Mouse (Mus musculus): ENCODE measurements around the gene Vegfd. TPM values are rescaled to one million over a fixed set of nuclear protein-coding genes. Genes with fewer than 3 reads are reported as not detected.

Gene Vegfd
- polyA plus RNA-seq, 1 experiment from 2014 or later = 21.7 TPM

- H3K27me3 ChIP-seq (ENCODE audit: insufficient read depth, low read length) = peaks cover 8% of the 10 kb centered on the region
- no peak for ATAC-seq (ENCODE audit: low FRiP score, low TSS enrichment)
- peaks cover 4% of the 10 kb centered on the region; the same call in 1 of the 2 replicates for H3K4me1 ChIP-seq (ENCODE audit: insufficient read depth, low read length)
- no peak overlapping the region for H3K9ac ChIP-seq (replicated peaks; ENCODE audit: low read length)
- H3K36me3 ChIP-seq (ENCODE audit: insufficient read depth, low read length) = peaks cover 6% of the 10 kb centered on the region; the same call in 1 of the 2 replicates
- no peak overlapping the region for H3K4me3 ChIP-seq (ENCODE audit: low read length)
- no peaks in the 10 kb centered on the region for H3K9me3 ChIP-seq (ENCODE audit: low read length)
- H3K4me2 ChIP-seq (replicated peaks; ENCODE audit: low read depth, low read length) = no peak overlapping the region
- H3K27ac ChIP-seq (ENCODE audit: low read length) = no peak overlapping the region
These were observed 44.8 kb downstream of the Vegfd start for GRCm38 (mm10) chrX:164418008-164418407.

GRCm38 (mm10) chrX:164419471-164419939 is 46.3 kb downstream of the Vegfd start, which contains the start of gene Piga:
Gene Piga, plus strand, starts transcription at chrX:164419787.
- 22% methylated on average over 35 of the region's 40 CpGs for WGBS
- Histone ChIP-seq H3K36me3 (ENCODE audit: insufficient read depth, low read length) (peaks cover 8% of the 10 kb centered on the region; the same call in 1 of the 2 replicates), H3K4me1 (ENCODE audit: insufficient read depth, low read length) (peaks cover 4% of the 10 kb centered on the region; the same call in 1 of the 2 replicates), H3K4me3 (ENCODE audit: low read length) (peak within 1 kb of the TSS; percentile 66), H3K9ac (replicated peaks; ENCODE audit: low read length) (peak within 1 kb of the TSS; percentile 78), H3K4me2 (replicated peaks; ENCODE audit: low read depth, low read length) (peak within 1 kb of the TSS; percentile 55), H3K9me3 (ENCODE audit: low read length) (no peaks in the 10 kb centered on the region), H3K27me3 (ENCODE audit: insufficient read depth, low read length) (peaks cover 3% of the 10 kb centered on the region), H3K27ac (ENCODE audit: low read length) (peak within 1 kb of the TSS; percentile 35; the same call in 1 of the 2 replicates)
- peak; percentile 100 for ATAC-seq (ENCODE audit: low FRiP score, low TSS enrichment)

- Histone ChIP-seq H3K4me1 (ENCODE audit: insufficient read depth, low read length) (peaks cover 4% of the 10 kb centered on the region; the same call in 1 of the 2 replicates), H3K9me3 (ENCODE audit: low read length) (no peaks in the 10 kb centered on the region), H3K9ac (replicated peaks; ENCODE audit: low read length) (peak overlapping the region; percentile 78), H3K27ac (ENCODE audit: low read length) (peak overlapping the region; percentile 35; the same call in 1 of the 2 replicates), H3K27me3 (ENCODE audit: insufficient read depth, low read length) (peaks cover 3% of the 10 kb centered on the region), H3K36me3 (ENCODE audit: insufficient read depth, low read length) (peaks cover 8% of the 10 kb centered on the region; the same call in 1 of the 2 replicates), H3K4me3 (ENCODE audit: low read length) (peak overlapping the region; percentile 66), H3K4me2 (replicated peaks; ENCODE audit: low read depth, low read length) (peak overlapping the region; percentile 55)
- peak; percentile 20 for ATAC-seq (ENCODE audit: low FRiP score, low TSS enrichment)
- WGBS = 19% methylated on average over 13 of the region's 13 CpGs
These were observed 46.8 kb downstream of the Vegfd start for GRCm38 (mm10) chrX:164419955-164420354.

- ATAC-seq (ENCODE audit: low FRiP score, low TSS enrichment) = no peak
- 45% methylated on average over 3 of the region's 3 CpGs for WGBS
- peak overlapping the region; percentile 55 for H3K4me2 ChIP-seq (replicated peaks; ENCODE audit: low read depth, low read length)
- no peaks in the 10 kb centered on the region for H3K9me3 ChIP-seq (ENCODE audit: low read length)
- peak overlapping the region; percentile 66 for H3K4me3 ChIP-seq (ENCODE audit: low read length)
- peaks cover 3% of the 10 kb centered on the region for H3K27me3 ChIP-seq (ENCODE audit: insufficient read depth, low read length)
- peak overlapping the region; percentile 78 for H3K9ac ChIP-seq (replicated peaks; ENCODE audit: low read length)
- peaks cover 4% of the 10 kb centered on the region; the same call in 1 of the 2 replicates for H3K4me1 ChIP-seq (ENCODE audit: insufficient read depth, low read length)
- peaks cover 8% of the 10 kb centered on the region; the same call in 1 of the 2 replicates for H3K36me3 ChIP-seq (ENCODE audit: insufficient read depth, low read length)
- H3K27ac ChIP-seq (ENCODE audit: low read length) = no peak overlapping the region
These were observed 47.3 kb downstream of the Vegfd start for GRCm38 (mm10) chrX:164420518-164420917.

- Histone ChIP-seq H3K4me3 (ENCODE audit: low read length) (no peak overlapping the region), H3K36me3 (ENCODE audit: insufficient read depth, low read length) (peaks cover 11% of the 10 kb centered on the region; the same call in 1 of the 2 replicates), H3K27me3 (ENCODE audit: insufficient read depth, low read length) (peaks cover 3% of the 10 kb centered on the region), H3K9me3 (ENCODE audit: low read length) (no peaks in the 10 kb centered on the region), H3K4me2 (replicated peaks; ENCODE audit: low read depth, low read length) (no peak overlapping the region), H3K27ac (ENCODE audit: low read length) (no peak overlapping the region), H3K9ac (replicated peaks; ENCODE audit: low read length) (no peak overlapping the region), H3K4me1 (ENCODE audit: insufficient read depth, low read length) (peaks cover 4% of the 10 kb centered on the region; the same call in 1 of the 2 replicates)
- 92% methylated on average over 1 of the region's 1 CpGs for WGBS
- ATAC-seq (ENCODE audit: low FRiP score, low TSS enrichment) = no peak
These were observed 51.6 kb downstream of the Vegfd start for GRCm38 (mm10) chrX:164424821-164425220.

GRCm38 (mm10) chrX:164427295-164427694 is 54.1 kb downstream of the Vegfd start:
- WGBS = 94% methylated on average over 4 of the region's 4 CpGs
- Histone ChIP-seq H3K27ac (ENCODE audit: low read length) (no peak overlapping the region), H3K4me1 (ENCODE audit: insufficient read depth, low read length) (no peaks in the 10 kb centered on the region), H3K9me3 (ENCODE audit: low read length) (no peaks in the 10 kb centered on the region), H3K4me3 (ENCODE audit: low read length) (no peak overlapping the region), H3K4me2 (replicated peaks; ENCODE audit: low read depth, low read length) (no peak overlapping the region), H3K9ac (replicated peaks; ENCODE audit: low read length) (no peak overlapping the region), H3K27me3 (ENCODE audit: insufficient read depth, low read length) (no peaks in the 10 kb centered on the region; the same call in 1 of the 2 replicates), H3K36me3 (ENCODE audit: insufficient read depth, low read length) (peaks cover 22% of the 10 kb centered on the region)
- ATAC-seq (ENCODE audit: low FRiP score, low TSS enrichment) = no peak

- no peaks in the 10 kb centered on the region; the same call in 1 of the 2 replicates for H3K27me3 ChIP-seq (ENCODE audit: insufficient read depth, low read length)
- no peak overlapping the region for H3K4me3 ChIP-seq (ENCODE audit: low read length)
- H3K36me3 ChIP-seq (ENCODE audit: insufficient read depth, low read length) = peaks cover 15% of the 10 kb centered on the region; the same call in 1 of the 2 replicates
- H3K27ac ChIP-seq (ENCODE audit: low read length) = no peak overlapping the region
- WGBS = 92% methylated on average over 2 of the region's 2 CpGs
- H3K9me3 ChIP-seq (ENCODE audit: low read length) = no peaks in the 10 kb centered on the region
- H3K9ac ChIP-seq (replicated peaks; ENCODE audit: low read length) = no peak overlapping the region
- H3K4me1 ChIP-seq (ENCODE audit: insufficient read depth, low read length) = no peaks in the 10 kb centered on the region
- no peak for ATAC-seq (ENCODE audit: low FRiP score, low TSS enrichment)
- H3K4me2 ChIP-seq (replicated peaks; ENCODE audit: low read depth, low read length) = no peak overlapping the region
These were observed 55.0 kb downstream of the Vegfd start for GRCm38 (mm10) chrX:164428224-164428623.

GRCm38 (mm10) chrX:164430621-164431020 is 57.4 kb downstream of the Vegfd start:
- ATAC-seq (ENCODE audit: low FRiP score, low TSS enrichment) = no peak

GRCm38 (mm10) chrX:164431133-164431532 is 58.0 kb downstream of the Vegfd start:
- 100% methylated on average over 2 of the region's 2 CpGs for WGBS
- no peak for ATAC-seq (ENCODE audit: low FRiP score, low TSS enrichment)
- Histone ChIP-seq H3K27me3 (ENCODE audit: insufficient read depth, low read length) (no peaks in the 10 kb centered on the region; the same call in 1 of the 2 replicates), H3K9ac (replicated peaks; ENCODE audit: low read length) (no peak overlapping the region), H3K27ac (ENCODE audit: low read length) (no peak overlapping the region), H3K4me1 (ENCODE audit: insufficient read depth, low read length) (no peaks in the 10 kb centered on the region), H3K36me3 (ENCODE audit: insufficient read depth, low read length) (peaks cover 19% of the 10 kb centered on the region; the same call in 1 of the 2 replicates), H3K4me2 (replicated peaks; ENCODE audit: low read depth, low read length) (no peak overlapping the region), H3K4me3 (ENCODE audit: low read length) (no peak overlapping the region), H3K9me3 (ENCODE audit: low read length) (no peaks in the 10 kb centered on the region)

More at GRCm38 (mm10) chrX:164430621-164431020, 57.4 kb downstream of the Vegfd start:
- no peak overlapping the region for H3K4me2 ChIP-seq (replicated peaks; ENCODE audit: low read depth, low read length)
- no peaks in the 10 kb centered on the region; the same call in 1 of the 2 replicates for H3K27me3 ChIP-seq (ENCODE audit: insufficient read depth, low read length)
- H3K36me3 ChIP-seq (ENCODE audit: insufficient read depth, low read length) = peaks cover 19% of the 10 kb centered on the region; the same call in 1 of the 2 replicates
- H3K9ac ChIP-seq (replicated peaks; ENCODE audit: low read length) = no peak overlapping the region
- H3K27ac ChIP-seq (ENCODE audit: low read length) = no peak overlapping the region
- WGBS = 80% methylated on average over 6 of the region's 6 CpGs
- H3K4me3 ChIP-seq (ENCODE audit: low read length) = no peak overlapping the region
- H3K9me3 ChIP-seq (ENCODE audit: low read length) = no peaks in the 10 kb centered on the region
- no peaks in the 10 kb centered on the region for H3K4me1 ChIP-seq (ENCODE audit: insufficient read depth, low read length)

- no peak overlapping the region for H3K4me3 ChIP-seq (ENCODE audit: low read length)
- no peaks in the 10 kb centered on the region for H3K4me1 ChIP-seq (ENCODE audit: insufficient read depth, low read length)
- H3K36me3 ChIP-seq (ENCODE audit: insufficient read depth, low read length) = peaks cover 19% of the 10 kb centered on the region; the same call in 1 of the 2 replicates
- no peak overlapping the region for H3K27ac ChIP-seq (ENCODE audit: low read length)
- WGBS = 89% methylated on average over 6 of the region's 6 CpGs
- no peaks in the 10 kb centered on the region; the same call in 1 of the 2 replicates for H3K27me3 ChIP-seq (ENCODE audit: insufficient read depth, low read length)
- no peaks in the 10 kb centered on the region for H3K9me3 ChIP-seq (ENCODE audit: low read length)
- H3K4me2 ChIP-seq (replicated peaks; ENCODE audit: low read depth, low read length) = no peak overlapping the region
- no peak for ATAC-seq (ENCODE audit: low FRiP score, low TSS enrichment)
- H3K9ac ChIP-seq (replicated peaks; ENCODE audit: low read length) = no peak overlapping the region
These were observed 58.4 kb downstream of the Vegfd start for GRCm38 (mm10) chrX:164431541-164431940.

All from kidney, embryonic 16.5 days (tissue).